Mouse (Mus musculus) C2C12 (cell line): ENCODE data around the gene Gm44790.

ENCODE experiments used
- CTCF ChIP-seq: IDR thresholded peaks from one replicate; pipeline ENCODE4 v1.5.1; 2011; ENCODE audit not compliant: control insufficient read depth, insufficient read depth, insufficient read length
- MYOG ChIP-seq: IDR thresholded peaks from one replicate; pipeline ENCODE4 v1.6.1; 2011; ENCODE audit not compliant: control insufficient read depth, insufficient read length; ENCODE audit errors: extremely low read depth

DNA sequence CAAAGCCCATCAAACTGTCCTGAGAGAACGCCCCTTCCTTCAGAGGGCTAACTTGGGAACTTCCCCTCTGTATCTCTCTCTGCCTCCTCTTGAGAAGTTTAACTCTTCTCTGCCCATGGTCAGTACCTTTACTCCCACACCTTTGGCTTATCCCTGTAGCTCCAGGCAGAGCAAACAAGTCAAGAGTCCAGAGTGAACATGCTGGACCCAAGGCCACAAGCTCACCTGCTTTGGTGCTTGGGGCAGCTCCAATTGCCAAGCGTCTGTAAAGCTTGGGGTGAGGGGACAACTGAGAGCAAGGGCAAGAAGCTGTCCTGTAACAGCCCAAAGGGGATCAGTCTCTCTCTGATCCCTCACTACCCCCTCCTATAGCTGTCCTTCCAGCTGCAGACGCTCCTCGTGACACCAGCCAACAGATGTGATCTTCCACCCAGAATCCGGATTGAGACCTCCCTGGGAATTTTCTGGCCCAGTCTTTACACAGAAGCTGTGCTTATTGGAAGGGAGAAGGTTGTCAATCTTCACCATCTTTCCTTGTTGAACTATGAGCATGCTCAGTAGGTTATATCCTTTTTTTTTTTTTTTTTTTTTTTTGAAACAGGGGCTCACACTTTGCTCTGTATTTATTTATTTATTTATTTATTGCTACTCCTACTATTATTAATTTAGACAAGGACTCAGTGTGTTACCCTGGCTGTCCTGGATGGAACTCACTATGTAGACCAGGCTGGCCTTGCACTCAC is 40.9 kb upstream of the Gm44790 start:
- TF ChIP-seq MYOG (no peak), CTCF (no peak)
